Mouse (Mus musculus) neural tube, embryonic 12.5 days (tissue): ENCODE data around the gene Mfsd4b3. TPM values are rescaled to one million over a fixed set of nuclear protein-coding genes. Genes with fewer than 3 reads are reported as not detected.

Source experiments
- ATAC-seq: fragments of 200-750 bp; cut with Nextera tagmentation; 2 replicates; pipeline ENCODE4 v1.8.0; 2017; ENCODE audit warnings: low read depth, mild to moderate bottlenecking, moderate TSS enrichment, moderate library complexity; ENCODE audit not compliant: low FRiP score
- H3K27ac ChIP-seq: fragments of 300-500 bp; sonication (generic); 2 replicates; pipeline ENCODE4 v1.5.1; 2016
- H3K27me3 ChIP-seq: fragments of 300-500 bp; sonication (generic); replicated peaks from 2 replicates; pipeline ENCODE4 v1.6.1; 2016; ENCODE audit warnings: mild to moderate bottlenecking
- H3K36me3 ChIP-seq: fragments of 300-500 bp; sonication (generic); 2 replicates; pipeline ENCODE4 v1.6.1; 2016; ENCODE audit warnings: mild to moderate bottlenecking
- H3K4me1 ChIP-seq: fragments of 300-500 bp; sonication (generic); 2 replicates; pipeline ENCODE4 v1.6.1; 2016
- H3K4me2 ChIP-seq: fragments of 300-500 bp; sonication (generic); replicated peaks from 2 replicates; pipeline ENCODE4 v1.6.1; 2016; ENCODE audit warnings: mild to moderate bottlenecking
- H3K4me3 ChIP-seq: fragments of 300-500 bp; sonication (generic); 2 replicates; pipeline ENCODE4 v1.5.1; 2016
- H3K9ac ChIP-seq: fragments of 300-500 bp; sonication (generic); 2 replicates; pipeline ENCODE4 v1.6.1; 2016; ENCODE audit warnings: mild to moderate bottlenecking
- H3K9me3 ChIP-seq: fragments of 300-500 bp; sonication (generic); 2 replicates; pipeline ENCODE4 v1.6.1; 2016; ENCODE audit warnings: mild to moderate bottlenecking
- WGBS: fragments of 180-500 bp; shearing (Covaris S2); methylation state at CpG from one replicate; pipeline ENCODE4 v1.1.7; 2016; 5-methylcytosine and 5-hydroxymethylcytosine counted together
- polyA plus RNA-seq: library from polyadenylated mRNA; unstranded; fragments of >200 nt; fragmentation: Nextera tagmentation; extraction: Ambion mirVana; gene quantifications from 2 replicates; pipeline ENCODE4 v1.2.1, GENCODE M21; 2016

Mfsd4b3 gene
- polyA plus RNA-seq, 1 experiment from 2014 or later: 0.18 TPM

DNA sequence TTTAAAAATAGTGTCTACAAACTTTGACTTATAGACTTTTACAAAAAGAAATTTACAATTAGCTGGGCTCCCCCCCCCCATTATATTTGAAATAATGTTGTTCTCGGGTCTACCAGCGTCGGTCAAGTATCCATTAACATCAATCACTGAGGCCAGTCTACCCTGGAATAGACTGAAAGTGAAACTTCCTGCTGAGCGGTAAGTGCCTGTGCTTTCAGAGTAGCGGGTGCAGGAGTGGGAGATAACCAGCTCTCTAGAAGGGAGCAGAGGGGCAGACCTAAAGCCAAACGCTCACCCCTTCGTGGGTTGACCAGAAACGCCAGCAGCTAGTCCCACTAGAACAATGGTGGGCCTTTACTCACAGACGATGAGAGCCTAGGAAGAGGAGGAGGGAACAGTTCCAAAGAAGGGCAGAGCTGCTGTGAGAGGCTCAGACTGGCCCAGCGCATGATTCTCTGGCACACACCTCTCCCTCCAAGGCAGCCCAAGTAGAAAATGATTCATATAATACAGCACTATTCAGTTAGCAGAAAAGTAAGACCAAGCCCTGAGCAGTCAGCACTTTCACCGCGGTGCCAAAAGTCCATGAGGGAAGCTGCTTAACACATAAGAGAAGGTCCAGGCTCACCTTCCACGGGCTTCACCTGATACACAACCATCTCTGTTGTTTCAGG, 51.0 kb downstream of the Mfsd4b3 start:
- no peak overlapping the region for H3K4me3 ChIP-seq
- H3K27me3 ChIP-seq: 0 out of 2 replicates have a peak, but pooled peaks cover 3% of the 10 kb centered on the region
- H3K9ac ChIP-seq: no peak overlapping the region
- no peak for ATAC-seq
- no peaks in the 10 kb centered on the region for H3K36me3 ChIP-seq
- H3K9me3 ChIP-seq: no peaks in the 10 kb centered on the region
- WGBS: 64% methylated on average over 13 of the region's 13 CpGs
- no peak overlapping the region for H3K4me2 ChIP-seq
- H3K27ac ChIP-seq: no peak overlapping the region
- no peaks in the 10 kb centered on the region for H3K4me1 ChIP-seq

GRCm38 (mm10) chr10:39906799-39907658, 52.9 kb downstream of the Mfsd4b3 start:
- 78% methylated on average over 10 of the region's 10 CpGs for WGBS
- no peaks in the 10 kb centered on the region for H3K9me3 ChIP-seq
- no peak for ATAC-seq

GRCm38 (mm10) chr10:39904191-39904590, 55.8 kb downstream of the Mfsd4b3 start:
- Histone ChIP-seq H3K27me3 (0 out of 2 replicates have a peak, but pooled peaks cover 3% of the 10 kb centered on the region), H3K36me3 (no peaks in the 10 kb centered on the region), H3K9me3 (no peaks in the 10 kb centered on the region), H3K4me2 (no peak overlapping the region), H3K27ac (no peak overlapping the region), H3K4me3 (no peak overlapping the region), H3K9ac (no peak overlapping the region), H3K4me1 (peaks cover 5% of the 10 kb centered on the region; the same call in 1 of the 2 replicates)
- WGBS: 76% methylated on average over 3 of the region's 3 CpGs
- no peak for ATAC-seq

More at GRCm38 (mm10) chr10:39906799-39907658, 52.9 kb downstream of the Mfsd4b3 start:
- no peaks in the 10 kb centered on the region for H3K36me3 ChIP-seq
- 0 out of 2 replicates have a peak, but pooled peaks cover 3% of the 10 kb centered on the region for H3K27me3 ChIP-seq
- no peak overlapping the region for H3K4me2 ChIP-seq
- no peak overlapping the region for H3K4me3 ChIP-seq
- H3K27ac ChIP-seq: no peak overlapping the region
- no peaks in the 10 kb centered on the region for H3K4me1 ChIP-seq
- no peak overlapping the region for H3K9ac ChIP-seq

GRCm38 (mm10) chr10:39898874-39899371, 61.0 kb downstream of the Mfsd4b3 start, which contains the start of gene Mfsd4b4:
TSS of gene Mfsd4b4 (minus strand) at chr10:39899238.
- peak within 1 kb of the TSS; percentile 85 for H3K9ac ChIP-seq
- H3K36me3 ChIP-seq: no peaks in the 10 kb centered on the region
- H3K4me3 ChIP-seq: peak within 1 kb of the TSS; percentile 78
- under 1% methylated on average over 41 of the region's 41 CpGs for WGBS
- H3K9me3 ChIP-seq: no peaks in the 10 kb centered on the region
- peak within 1 kb of the TSS; percentile 62; the same call in 1 of the 2 replicates for H3K27ac ChIP-seq
- no peaks in the 10 kb centered on the region for H3K27me3 ChIP-seq
- H3K4me1 ChIP-seq: peaks cover 12% of the 10 kb centered on the region; the same call in 1 of the 2 replicates
- peak; percentile 98 for ATAC-seq
- H3K4me2 ChIP-seq: peak within 1 kb of the TSS; percentile 75

Other genes with a start within 250 kb of the Mfsd4b3 start
- 21.7 and 23.0 TPM in 2 replicates for gene Rev3l, start 228.0 kb downstream of the Mfsd4b3 start, polyA plus RNA-seq
- 4.5 and 5.2 TPM in 2 replicates for gene Mfsd4b4, start 60.9 kb downstream of the Mfsd4b3 start, polyA plus RNA-seq
- gene Mfsd4b2, start 33.2 kb downstream of the Mfsd4b3 start, polyA plus RNA-seq: not detected in 2 replicates
- 0.10 and 0.13 TPM in 2 replicates for gene Mfsd4b5, start 26.5 kb upstream of the Mfsd4b3 start, polyA plus RNA-seq
- 0.31 TPM in 1 of 2 replicates, not detected in the other for gene Mfsd4b1, start 65.1 kb upstream of the Mfsd4b3 start, polyA plus RNA-seq
- 4.5 and 5.0 TPM in 2 replicates for gene Slc16a10, start 182.1 kb upstream of the Mfsd4b3 start, polyA plus RNA-seq